Mouse (Mus musculus): Measurements from ENCODE around the gene Sult2a4. TPM values are rescaled to one million over a fixed set of nuclear protein-coding genes. Genes with fewer than 3 reads are reported as not detected.
"Not testable (repeated sequence)": the region's sequence is repeated elsewhere in the genome, so short reads cannot be mapped to it uniquely, and the experiment has no call there.

The Sult2a4 gene
- total RNA-seq (2014; rRNA removed; ENCODE audit: low replicate concordance) (not detected in 2 replicates), polyA plus RNA-seq (2015; fragmentation: Nextera tagmentation; extraction: Ambion mirVana) (not detected in 2 replicates)

DNA sequence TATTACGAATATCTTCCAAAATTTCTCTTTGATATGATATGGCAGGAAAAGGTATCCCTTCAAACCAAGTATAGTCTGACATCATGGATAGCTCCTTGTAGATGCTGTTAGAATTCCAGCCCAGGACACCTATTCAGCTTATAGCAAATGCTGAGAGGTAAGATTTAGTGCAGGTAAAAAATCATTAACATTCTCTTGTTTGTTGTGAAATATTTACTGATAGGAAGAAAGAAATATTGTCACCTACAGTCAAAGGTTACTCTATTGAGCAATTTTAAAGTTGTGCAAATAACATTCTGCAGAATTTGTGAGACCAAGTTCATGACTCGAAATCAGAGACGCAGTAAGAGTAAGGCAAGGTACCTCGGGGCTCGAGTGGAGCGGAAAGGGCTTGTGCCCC lies at the start of gene Sult2a4:
TSS of gene Sult2a4 (minus strand) at position 101 of the 400 bp plus-strand sequence.
- not testable (repeated sequence) for H3K4me1 ChIP-seq (ENCODE audit: control insufficient read depth, insufficient read depth); H3K4me3 ChIP-seq (ENCODE audit: low read depth, low read length); ATAC-seq (ENCODE audit: insufficient read depth, low read depth); H3K36me3 ChIP-seq (replicated peaks; ENCODE audit: control insufficient read depth, insufficient read depth, low read length); H3K4me2 ChIP-seq (ENCODE audit: low read depth, low read length); H3K27me3 ChIP-seq (ENCODE audit: control insufficient read depth, insufficient read depth, low read length); DNase-seq (ENCODE audit: low spot score); H3K9me3 ChIP-seq (replicated peaks; ENCODE audit: control insufficient read depth, low read length); H3K27ac ChIP-seq (ENCODE audit: low read depth); H3K9ac ChIP-seq (replicated peaks; ENCODE audit: low read depth, low read length)
- 82% methylated on average over 6 of the region's 6 CpGs for WGBS

DNA sequence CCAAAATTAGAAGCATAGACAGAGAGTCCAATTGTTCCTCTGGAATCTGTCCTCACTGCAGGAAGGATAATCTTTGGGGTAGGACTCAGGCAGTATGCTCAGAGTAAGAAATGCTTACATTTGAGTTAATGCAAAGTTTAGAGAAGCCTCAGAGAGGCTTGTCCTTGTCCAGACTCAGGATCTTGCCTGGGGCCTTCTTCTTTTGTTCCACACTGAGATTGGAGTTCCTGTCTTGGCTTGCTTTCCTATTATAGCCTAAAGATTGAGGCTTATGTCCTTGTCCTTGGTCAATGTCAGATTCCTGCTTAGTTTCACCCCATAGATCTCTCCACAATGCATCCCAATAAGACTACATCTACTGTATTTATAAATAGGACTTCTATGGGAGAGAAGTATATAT lies 41.4 kb upstream of the Sult2a4 start:
- not testable (repeated sequence) for H3K9ac ChIP-seq (replicated peaks; ENCODE audit: low read depth, low read length); H3K27me3 ChIP-seq (ENCODE audit: control insufficient read depth, insufficient read depth, low read length); H3K4me3 ChIP-seq (ENCODE audit: low read depth, low read length); H3K36me3 ChIP-seq (replicated peaks; ENCODE audit: control insufficient read depth, insufficient read depth, low read length); H3K9me3 ChIP-seq (replicated peaks; ENCODE audit: control insufficient read depth, low read length); ATAC-seq (ENCODE audit: insufficient read depth, low read depth); H3K4me2 ChIP-seq (ENCODE audit: low read depth, low read length); H3K27ac ChIP-seq (ENCODE audit: low read depth); H3K4me1 ChIP-seq (ENCODE audit: control insufficient read depth, insufficient read depth); DNase-seq (ENCODE audit: low spot score)

DNA sequence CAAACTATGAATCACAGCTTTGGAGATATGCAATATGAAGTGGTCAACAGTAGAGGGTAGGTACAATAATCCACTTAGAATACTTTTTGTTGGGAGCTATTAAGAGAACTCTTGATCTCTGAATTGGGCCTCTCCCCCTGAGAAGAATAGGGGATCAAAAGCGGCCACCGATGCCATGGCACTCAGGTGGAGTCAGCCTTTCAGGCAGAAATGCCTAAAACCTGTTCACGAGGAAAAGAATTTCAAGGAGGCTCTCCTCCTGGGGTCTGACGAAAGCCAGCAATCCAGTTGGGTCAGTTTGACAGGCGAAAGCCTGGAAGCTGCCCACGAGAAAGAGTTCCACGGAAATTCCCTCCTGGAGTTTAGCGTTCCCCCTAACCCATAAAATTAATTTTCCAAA lies 23.7 kb upstream of the Sult2a4 start:
- WGBS: 62% methylated on average over 8 of the region's 8 CpGs
- Histone ChIP-seq H3K9me3 (replicated peaks; ENCODE audit: control insufficient read depth, low read length) (no peaks in the 10 kb centered on the region), H3K27me3 (ENCODE audit: control insufficient read depth, insufficient read depth, low read length) (no peaks in the 10 kb centered on the region), H3K4me1 (ENCODE audit: control insufficient read depth, insufficient read depth) (no peaks in the 10 kb centered on the region), H3K9ac (replicated peaks; ENCODE audit: low read depth, low read length) (no peak overlapping the region), H3K4me3 (ENCODE audit: low read depth, low read length) (no peak overlapping the region), H3K36me3 (replicated peaks; ENCODE audit: control insufficient read depth, insufficient read depth, low read length) (no peaks in the 10 kb centered on the region), H3K27ac (ENCODE audit: low read depth) (no peak overlapping the region), H3K4me2 (ENCODE audit: low read depth, low read length) (no peak overlapping the region)
- no peak for DNase-seq (ENCODE audit: low spot score)
- TF ChIP-seq EP300 (IDR thresholded peaks at IDR 0.05; ENCODE audit: low read depth) (no peak), CTCF (IDR thresholded peaks at IDR 0.05; ENCODE audit: low read depth) (no peak)
- ATAC-seq (ENCODE audit: insufficient read depth, low read depth): no peak

DNA sequence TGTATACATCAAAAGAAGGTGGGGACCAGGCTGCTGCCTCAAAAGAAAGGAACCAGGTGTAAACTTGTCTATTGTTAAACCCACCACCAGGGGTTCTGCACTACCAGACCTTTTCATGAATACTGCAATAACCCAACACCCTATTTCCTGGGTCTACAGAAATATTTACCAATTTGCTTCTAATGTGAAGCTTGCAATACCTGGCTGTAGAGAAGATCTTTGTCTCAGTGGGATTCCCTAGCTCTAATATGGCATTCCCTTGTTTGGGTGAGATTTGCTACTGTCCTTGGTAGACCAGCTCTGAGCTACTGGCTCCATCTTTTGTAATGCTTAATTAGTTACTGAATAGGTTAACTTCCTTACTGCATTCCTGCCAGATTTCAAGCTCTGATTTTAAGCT lies 21.3 kb upstream of the Sult2a4 start:
- H3K4me1 ChIP-seq (ENCODE audit: control insufficient read depth, insufficient read depth); ATAC-seq (ENCODE audit: insufficient read depth, low read depth); H3K27ac ChIP-seq (ENCODE audit: low read depth); H3K9ac ChIP-seq (replicated peaks; ENCODE audit: low read depth, low read length); DNase-seq (ENCODE audit: low spot score); H3K36me3 ChIP-seq (replicated peaks; ENCODE audit: control insufficient read depth, insufficient read depth, low read length); H3K27me3 ChIP-seq (ENCODE audit: control insufficient read depth, insufficient read depth, low read length); H3K9me3 ChIP-seq (replicated peaks; ENCODE audit: control insufficient read depth, low read length); H3K4me3 ChIP-seq (ENCODE audit: low read depth, low read length); H3K4me2 ChIP-seq (ENCODE audit: low read depth, low read length): not testable (repeated sequence)

Other genes starting within 250 kb of the Sult2a4 start
- gene Sult2a1, start 152.2 kb downstream of the Sult2a4 start, total RNA-seq (2014; rRNA removed; ENCODE audit: low replicate concordance): not detected in 2 replicates
- not detected in 2 replicates for gene Sult2a1, start 152.2 kb downstream of the Sult2a4 start, polyA plus RNA-seq (2015; fragmentation: Nextera tagmentation; extraction: Ambion mirVana)
- gene Sult2a3, start 133.4 kb upstream of the Sult2a4 start, total RNA-seq (2014; rRNA removed; ENCODE audit: low replicate concordance): not detected in 2 replicates
- gene Sult2a3, start 133.4 kb upstream of the Sult2a4 start, polyA plus RNA-seq (2015; fragmentation: Nextera tagmentation; extraction: Ambion mirVana): not detected in 2 replicates

Measured in heart, postnatal 0 days (tissue).